Mouse (Mus musculus): ENCODE data around the gene Sox5.

The Sox5 gene

GRCm38 (mm10) chr6:143825086-143825485, 956.7 kb downstream of the Sox5 start:
- in situ Hi-C loops (cut with MboI, MseI): loop anchor here (10.0 kb wide), 1 partner anchor 290 kb away; no protein-coding TSS in a partner anchor

GRCm38 (mm10) chr6:143788446-143788845, 993.3 kb downstream of the Sox5 start:
- in situ Hi-C loops (cut with MboI, MseI): no loop called here

GRCm38 (mm10) chr6:143787360-143787759, 994.4 kb downstream of the Sox5 start:
- in situ Hi-C loops (cut with MboI, MseI): no loop called here

GRCm38 (mm10) chr6:143785685-143786084, 996.1 kb downstream of the Sox5 start:
- in situ Hi-C loops (cut with MboI, MseI): no loop called here
